Mouse (Mus musculus) liver, embryonic 16.5 days (tissue): ENCODE results near the gene Slc35f6. TPM values are rescaled to one million over a fixed set of nuclear protein-coding genes. Genes with fewer than 3 reads are reported as not detected.

Source experiments
- ATAC-seq: fragments of 200-750 bp; cut with Nextera tagmentation; 2 replicates; pipeline ENCODE4 v1.8.0; 2017; ENCODE audit warnings: low read depth, mild to moderate bottlenecking, moderate number of reproducible peaks, moderate library complexity
- H3K27ac ChIP-seq: fragments of 300-500 bp; sonication (generic); 2 replicates; pipeline ENCODE4 v1.5.1; 2014; ENCODE audit warnings: mild to moderate bottlenecking, low read length
- H3K27me3 ChIP-seq: fragments of 300-500 bp; sonication (generic); 2 replicates; pipeline ENCODE4 v1.6.1; 2014; ENCODE audit warnings: low read depth, low read length, mixed read lengths; ENCODE audit not compliant: control insufficient read depth, insufficient read depth
- H3K36me3 ChIP-seq: fragments of 300-500 bp; sonication (generic); 2 replicates; pipeline ENCODE4 v1.6.1; 2014; ENCODE audit warnings: mild to moderate bottlenecking; ENCODE audit not compliant: control insufficient read depth, insufficient read depth
- H3K4me1 ChIP-seq: fragments of 300-500 bp; sonication (generic); 2 replicates; pipeline ENCODE4 v1.6.1; 2014; ENCODE audit warnings: low read depth, low read length, mixed read lengths; ENCODE audit not compliant: control insufficient read depth
- H3K4me2 ChIP-seq: fragments of 300-500 bp; sonication (generic); 2 replicates; pipeline ENCODE4 v1.6.1; 2014; ENCODE audit warnings: low read depth, low read length, mixed read lengths
- H3K4me3 ChIP-seq: fragments of 300-500 bp; sonication (generic); 2 replicates; pipeline ENCODE4 v1.5.1; 2014; ENCODE audit warnings: low read depth, mild to moderate bottlenecking, low read length
- H3K9ac ChIP-seq: fragments of 300-500 bp; sonication (generic); 2 replicates; pipeline ENCODE4 v1.6.1; 2014; ENCODE audit warnings: low read depth, low read length
- H3K9me3 ChIP-seq: fragments of 300-500 bp; sonication (generic); replicated peaks from 2 replicates; pipeline ENCODE4 v1.6.1; 2016; ENCODE audit warnings: low read length; ENCODE audit not compliant: control insufficient read depth
- WGBS: fragments of 180-500 bp; shearing (Covaris S2); extraction: QIAGEN DNeasy Blood & Tissue Kit; methylation state at CpG from one replicate; pipeline ENCODE4 v1.1.7; 2014; ENCODE audit not compliant: insufficient replicate concordance; 5-methylcytosine and 5-hydroxymethylcytosine counted together
- polyA plus RNA-seq: library from polyadenylated mRNA; unstranded; fragments of >200 nt; fragmentation: Nextera tagmentation; extraction: Ambion mirVana; gene quantifications from 2 replicates; pipeline ENCODE4 v1.2.1, GENCODE M21; 2015

Slc35f6 gene
- polyA plus RNA-seq, 1 experiment from 2014 or later = 10.5 TPM

- Histone ChIP-seq H3K4me3 (no peak overlapping the region), H3K4me2 (no peak overlapping the region), H3K36me3 (no peaks in the 10 kb centered on the region), H3K9me3 (0 out of 2 replicates have a peak, but pooled peaks cover under 1% of the 10 kb centered on the region), H3K27me3 (no peaks in the 10 kb centered on the region), H3K9ac (no peak overlapping the region), H3K4me1 (no peaks in the 10 kb centered on the region), H3K27ac (no peak overlapping the region)
- no peak for ATAC-seq
- WGBS = 76% methylated on average over 6 of the region's 6 CpGs
Measured at GRCm38 (mm10) chr5:30655526-30656195, 7.9 kb downstream of the Slc35f6 start.

GRCm38 (mm10) chr5:30659042-30659441, 11.3 kb downstream of the Slc35f6 start:
- no peak for ATAC-seq

GRCm38 (mm10) chr5:30660278-30660677, 12.5 kb downstream of the Slc35f6 start:
- Histone ChIP-seq H3K4me2 (no peak overlapping the region), H3K9me3 (0 out of 2 replicates have a peak, but pooled peaks cover 2% of the 10 kb centered on the region), H3K36me3 (no peaks in the 10 kb centered on the region), H3K4me1 (no peaks in the 10 kb centered on the region), H3K27me3 (no peaks in the 10 kb centered on the region), H3K4me3 (no peak overlapping the region), H3K9ac (no peak overlapping the region), H3K27ac (no peak overlapping the region)
- WGBS = 89% methylated on average over 1 of the region's 1 CpGs
- no peak for ATAC-seq

More at GRCm38 (mm10) chr5:30659042-30659441, 11.3 kb downstream of the Slc35f6 start:
- Histone ChIP-seq H3K9me3 (0 out of 2 replicates have a peak, but pooled peaks cover 2% of the 10 kb centered on the region), H3K9ac (no peak overlapping the region), H3K27me3 (no peaks in the 10 kb centered on the region), H3K27ac (no peak overlapping the region), H3K36me3 (no peaks in the 10 kb centered on the region), H3K4me3 (no peak overlapping the region), H3K4me2 (no peak overlapping the region), H3K4me1 (no peaks in the 10 kb centered on the region)
- WGBS = 72% methylated on average over 4 of the region's 4 CpGs

GRCm38 (mm10) chr5:30660813-30661212, 13.1 kb downstream of the Slc35f6 start:
- no peaks in the 10 kb centered on the region for H3K36me3 ChIP-seq
- H3K27me3 ChIP-seq = no peaks in the 10 kb centered on the region
- no peak overlapping the region for H3K4me2 ChIP-seq
- no peak overlapping the region for H3K4me3 ChIP-seq
- no peak overlapping the region for H3K9ac ChIP-seq
- H3K27ac ChIP-seq = no peak overlapping the region
- H3K4me1 ChIP-seq = peaks cover under 1% of the 10 kb centered on the region; the same call in 1 of the 2 replicates
- 74% methylated on average over 5 of the region's 5 CpGs for WGBS
- 0 out of 2 replicates have a peak, but pooled peaks cover 2% of the 10 kb centered on the region for H3K9me3 ChIP-seq
- no peak for ATAC-seq

- H3K9me3 ChIP-seq = 0 out of 2 replicates have a peak, but pooled peaks cover 2% of the 10 kb centered on the region
- no peaks in the 10 kb centered on the region for H3K27me3 ChIP-seq
- H3K9ac ChIP-seq = no peak overlapping the region
- H3K36me3 ChIP-seq = peaks cover 18% of the 10 kb centered on the region
- no peak for ATAC-seq
- no peak overlapping the region for H3K4me2 ChIP-seq
- H3K27ac ChIP-seq = no peak overlapping the region
- peaks cover 23% of the 10 kb centered on the region for H3K4me1 ChIP-seq
- H3K4me3 ChIP-seq = no peak overlapping the region
- 69% methylated on average over 9 of the region's 9 CpGs for WGBS
Measured at GRCm38 (mm10) chr5:30665360-30665759, 17.6 kb downstream of the Slc35f6 start.

GRCm38 (mm10) chr5:30665968-30666367, 18.2 kb downstream of the Slc35f6 start:
- H3K4me1 ChIP-seq = peaks cover 23% of the 10 kb centered on the region
- H3K4me2 ChIP-seq = peak overlapping the region; percentile 63
- H3K9ac ChIP-seq = peak overlapping the region; percentile 95
- H3K27me3 ChIP-seq = no peaks in the 10 kb centered on the region
- H3K9me3 ChIP-seq = no peaks in the 10 kb centered on the region
- peaks cover 23% of the 10 kb centered on the region for H3K36me3 ChIP-seq
- 29% methylated on average over 6 of the region's 6 CpGs for WGBS
- peak overlapping the region; percentile 87 for H3K27ac ChIP-seq
- peak overlapping the region; percentile 94 for H3K4me3 ChIP-seq
- no peak for ATAC-seq

GRCm38 (mm10) chr5:30666391-30667195, 18.9 kb downstream of the Slc35f6 start, which contains the start of gene Cenpa:
Gene Cenpa, plus strand, starts transcription at chr5:30666777.
- H3K9ac ChIP-seq = peak within 1 kb of the TSS; percentile 95
- peak; percentile 95 for ATAC-seq
- no peaks in the 10 kb centered on the region for H3K27me3 ChIP-seq
- H3K4me3 ChIP-seq = peak within 1 kb of the TSS; percentile 94
- peak within 1 kb of the TSS; percentile 87 for H3K27ac ChIP-seq
- under 1% methylated on average over 40 of the region's 40 CpGs for WGBS
- H3K4me1 ChIP-seq = peaks cover 23% of the 10 kb centered on the region
- peak within 1 kb of the TSS; percentile 63 for H3K4me2 ChIP-seq
- peaks cover 30% of the 10 kb centered on the region for H3K36me3 ChIP-seq
- H3K9me3 ChIP-seq = no peaks in the 10 kb centered on the region

- Histone ChIP-seq H3K9me3 (no peaks in the 10 kb centered on the region), H3K36me3 (peaks cover 36% of the 10 kb centered on the region), H3K4me1 (peaks cover 23% of the 10 kb centered on the region), H3K4me3 (peak overlapping the region; percentile 94), H3K4me2 (peak overlapping the region; percentile 63), H3K27ac (peak overlapping the region; percentile 86), H3K27me3 (no peaks in the 10 kb centered on the region), H3K9ac (peak overlapping the region; percentile 95)
- WGBS = under 1% methylated on average over 13 of the region's 13 CpGs
- ATAC-seq = no peak
Measured at GRCm38 (mm10) chr5:30667215-30667614, 19.5 kb downstream of the Slc35f6 start.
